Mouse (Mus musculus) lung, postnatal 36 days (tissue): Measurements from ENCODE around the gene Cdk1.

ENCODE experiments used
- DNase-seq: peaks from one replicate; pipeline ENCODE4 v3.0.0; 2022; ENCODE audit warnings: mixed read lengths

The Cdk1 gene

GRCm38 (mm10) chr10:69341570-69342227 is 11.0 kb downstream of the Cdk1 start:
- DNase-seq, result no peak

GRCm38 (mm10) chr10:69340001-69340400 is 12.7 kb downstream of the Cdk1 start:
- no peak for DNase-seq

GRCm38 (mm10) chr10:69336219-69336618 is 16.5 kb downstream of the Cdk1 start:
- no peak for DNase-seq

- no peak for DNase-seq
Observed at GRCm38 (mm10) chr10:69335611-69336010, 17.1 kb downstream of the Cdk1 start.

GRCm38 (mm10) chr10:69335195-69335536 is 17.6 kb downstream of the Cdk1 start:
- DNase-seq, result no peak

- DNase-seq, result no peak
Observed at GRCm38 (mm10) chr10:69334271-69335194, 18.2 kb downstream of the Cdk1 start.

- no peak for DNase-seq
Observed at GRCm38 (mm10) chr10:69333212-69333611, 19.5 kb downstream of the Cdk1 start.

- DNase-seq, result no peak
Observed at GRCm38 (mm10) chr10:69331231-69331630, 21.5 kb downstream of the Cdk1 start.

- no peak for DNase-seq
Observed at GRCm38 (mm10) chr10:69328656-69329046, 24.1 kb downstream of the Cdk1 start.

GRCm38 (mm10) chr10:69328029-69328655 is 24.6 kb downstream of the Cdk1 start:
- DNase-seq, result no peak

- no peak for DNase-seq
Observed at GRCm38 (mm10) chr10:69327362-69327761, 25.4 kb downstream of the Cdk1 start.

GRCm38 (mm10) chr10:69326433-69326832 is 26.3 kb downstream of the Cdk1 start:
- peak; percentile 43 for DNase-seq

- no peak for DNase-seq
Observed at GRCm38 (mm10) chr10:69324816-69325215, 27.9 kb downstream of the Cdk1 start.

- no peak for DNase-seq
Observed at GRCm38 (mm10) chr10:69323986-69324385, 28.8 kb downstream of the Cdk1 start.

- peak; percentile 17 for DNase-seq
Observed at GRCm38 (mm10) chr10:69321519-69322035, 31.2 kb downstream of the Cdk1 start.

- peak; percentile 93 for DNase-seq
Observed at GRCm38 (mm10) chr10:69320667-69321518, 31.8 kb downstream of the Cdk1 start.

- no peak for DNase-seq
Observed at GRCm38 (mm10) chr10:69318514-69318913, 34.2 kb downstream of the Cdk1 start.

- no peak for DNase-seq
Observed at GRCm38 (mm10) chr10:69313944-69314343, 38.8 kb downstream of the Cdk1 start.

- no peak for DNase-seq
Observed at GRCm38 (mm10) chr10:69311867-69312266, 40.9 kb downstream of the Cdk1 start.

GRCm38 (mm10) chr10:69309109-69309508 is 43.6 kb downstream of the Cdk1 start:
- DNase-seq, result no peak

GRCm38 (mm10) chr10:69307067-69307466 is 45.7 kb downstream of the Cdk1 start:
- peak; percentile 84 for DNase-seq

- peak; percentile 72 for DNase-seq
Observed at GRCm38 (mm10) chr10:69306205-69306604, 46.5 kb downstream of the Cdk1 start.
